Mouse (Mus musculus) 416B (cell line): ENCODE measurements at regions not wholly inside any gene's neighbourhood (a gene's known extent, or its start where the extent isn't known, plus 50 kb on each side); places are given as distances from the start of the nearest gene placed in this dataset.

Source experiments
- DNase-seq: peaks from one replicate; pipeline ENCODE4 v3.0.0; 2011; ENCODE audit warnings: low read depth

DNA sequence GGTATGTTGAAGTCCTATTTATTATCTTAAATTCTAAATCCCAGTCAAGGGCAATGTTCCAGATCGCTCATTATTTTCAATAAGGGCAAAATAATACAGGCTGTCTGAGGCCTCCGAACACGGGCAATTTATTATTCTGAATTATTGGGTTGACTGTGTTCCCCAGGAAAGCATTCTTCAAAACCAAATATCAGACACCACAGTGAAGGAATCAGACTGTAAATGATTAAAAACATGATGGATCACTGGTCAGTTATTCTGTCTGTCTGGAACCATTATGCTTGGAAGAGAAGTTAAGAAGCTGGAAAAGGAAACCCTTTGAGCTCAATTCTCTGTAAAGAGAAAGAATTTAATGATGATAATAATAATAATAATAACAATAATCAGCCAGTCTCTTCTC is 417.4 kb upstream of the Dcn start:
- no peak for DNase-seq

DNA sequence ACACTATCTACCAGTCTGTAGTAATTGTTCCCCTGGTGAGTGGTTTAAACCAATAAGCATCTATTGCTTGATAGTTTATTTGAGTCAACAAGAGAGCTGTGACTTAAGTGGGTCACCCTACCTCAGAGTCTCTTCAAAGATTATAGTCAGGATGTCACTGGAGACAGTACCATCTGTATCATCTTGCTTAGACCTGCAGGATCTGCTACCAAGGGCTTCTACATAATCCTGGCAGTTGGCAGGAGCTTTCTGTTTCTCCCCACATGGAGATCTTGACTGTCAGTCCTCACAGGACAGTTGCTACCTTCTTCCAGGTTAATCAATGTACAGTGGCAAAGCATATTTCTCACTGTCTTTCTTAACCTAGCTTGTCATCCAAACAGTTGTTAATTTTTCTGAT is 414.9 kb upstream of the Dcn start:
- DNase-seq = no peak

DNA sequence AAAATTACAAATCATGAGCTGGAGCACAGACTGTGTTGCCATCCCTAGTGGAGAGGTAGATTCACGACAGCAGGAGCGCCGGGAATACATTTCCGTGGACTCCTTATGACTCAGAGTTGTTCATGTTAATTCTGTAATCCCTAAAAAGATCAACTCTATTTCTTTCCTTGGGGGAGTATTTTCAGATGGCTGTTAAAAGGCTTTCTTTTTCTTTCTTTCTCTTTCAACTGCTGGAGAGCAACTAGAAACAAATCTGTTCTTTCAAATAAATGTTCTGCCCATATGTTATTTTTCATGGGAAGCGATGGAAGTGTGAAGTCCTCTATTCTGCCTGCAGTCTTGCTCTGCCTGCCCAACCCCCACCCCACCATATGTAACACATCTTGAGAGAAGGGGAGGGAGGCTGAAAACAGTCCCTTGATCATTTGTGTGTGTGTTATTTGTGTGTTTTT is 401.4 kb upstream of the Dcn start:
- no peak for DNase-seq

DNA sequence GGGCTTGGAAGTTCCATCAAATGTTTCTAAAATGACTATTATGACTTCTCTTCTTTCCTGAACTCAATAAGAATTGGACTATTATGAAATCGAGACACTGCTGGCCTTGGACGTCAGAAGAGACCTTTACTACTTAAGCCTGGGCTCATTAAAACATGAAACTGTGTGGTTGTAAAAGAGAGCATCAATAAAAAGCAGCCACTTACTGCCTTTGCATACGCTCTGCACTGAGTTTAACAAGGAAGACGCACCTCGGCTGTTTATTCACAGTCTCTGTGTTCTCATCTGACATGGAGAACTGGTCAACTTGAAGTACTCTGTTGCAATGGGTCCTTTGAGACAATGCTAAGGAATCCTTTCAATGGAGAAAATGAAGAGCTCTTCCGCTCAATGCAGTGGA is 399.8 kb upstream of the Dcn start:
- DNase-seq = no peak

DNA sequence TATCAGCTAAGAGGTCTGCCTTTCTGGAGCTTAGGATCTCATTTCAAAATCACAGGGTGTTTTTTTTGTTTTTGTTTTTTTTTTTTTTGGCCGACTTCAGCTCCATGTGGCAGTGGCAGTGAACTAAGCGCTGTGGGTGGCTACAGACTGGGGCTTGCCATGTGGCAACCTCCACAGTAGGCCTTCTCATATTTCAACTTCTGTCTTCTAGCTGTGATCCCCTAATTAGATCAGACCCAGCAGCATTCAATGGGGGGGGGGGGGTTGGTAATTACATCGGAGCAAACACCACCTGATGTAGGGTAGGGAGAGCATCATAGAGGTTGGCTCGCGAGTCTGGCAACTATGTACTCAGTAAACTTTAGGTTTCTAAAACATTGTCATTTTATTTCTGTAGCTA is 392.1 kb upstream of the Dcn start:
- no peak for DNase-seq

DNA sequence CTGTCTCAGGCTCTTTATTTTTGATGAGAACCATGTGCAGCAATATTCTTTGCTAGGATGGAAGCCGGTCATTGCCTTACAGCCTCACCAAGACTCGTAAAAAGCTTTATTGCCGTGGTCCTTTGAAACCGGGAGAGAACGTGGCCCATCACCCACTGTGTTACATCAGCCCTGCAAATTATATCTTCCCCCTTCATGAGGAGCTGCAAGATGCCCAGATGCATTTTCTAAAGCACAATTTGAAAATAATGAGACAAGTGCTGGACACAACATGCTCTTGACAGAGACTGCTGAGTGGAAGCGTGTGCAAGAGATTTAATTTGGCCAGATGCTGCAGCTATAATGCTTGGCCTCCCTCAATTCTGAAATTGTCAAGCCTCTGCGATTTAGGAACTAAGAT is 389.2 kb upstream of the Dcn start:
- DNase-seq = no peak

DNA sequence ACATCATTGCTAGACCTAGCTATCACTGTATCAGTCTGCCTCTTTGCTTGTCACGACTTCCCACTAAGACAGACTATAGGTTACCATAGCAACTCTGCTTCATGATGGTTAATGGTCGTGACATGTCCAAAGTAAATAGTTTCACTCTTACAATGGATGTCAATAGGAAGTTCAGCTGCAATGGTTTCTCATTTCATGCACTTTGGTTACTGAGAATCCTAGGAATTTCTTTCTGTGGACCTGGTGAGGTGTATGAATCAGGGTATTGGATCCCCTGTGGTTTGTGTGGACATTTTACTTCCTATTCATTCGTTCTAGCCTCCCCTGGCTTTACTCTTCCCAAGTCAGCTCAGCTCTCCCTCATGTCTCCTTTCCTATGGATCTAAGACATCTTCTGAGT is 385.5 kb upstream of the Dcn start:
- DNase-seq = no peak

DNA sequence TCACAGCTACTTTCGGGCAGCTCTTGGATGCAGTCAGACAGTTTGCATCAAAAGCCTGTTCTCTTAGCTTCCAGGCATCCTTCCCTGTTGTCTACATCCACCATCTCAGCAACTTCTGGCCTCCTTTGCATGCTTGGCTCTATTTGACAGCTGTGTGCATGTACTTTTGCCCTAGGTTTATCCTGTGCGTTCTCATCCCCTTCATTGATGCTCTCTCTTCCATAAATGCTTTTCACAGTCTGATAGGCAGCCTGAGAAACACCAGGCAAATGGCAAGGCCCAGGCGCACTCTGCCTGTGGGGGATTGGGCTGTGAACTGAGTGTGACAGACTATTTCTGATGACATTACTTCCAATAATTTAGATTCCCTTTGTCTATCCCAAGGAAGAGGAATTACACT is 364.9 kb upstream of the Dcn start:
- no peak for DNase-seq

DNA sequence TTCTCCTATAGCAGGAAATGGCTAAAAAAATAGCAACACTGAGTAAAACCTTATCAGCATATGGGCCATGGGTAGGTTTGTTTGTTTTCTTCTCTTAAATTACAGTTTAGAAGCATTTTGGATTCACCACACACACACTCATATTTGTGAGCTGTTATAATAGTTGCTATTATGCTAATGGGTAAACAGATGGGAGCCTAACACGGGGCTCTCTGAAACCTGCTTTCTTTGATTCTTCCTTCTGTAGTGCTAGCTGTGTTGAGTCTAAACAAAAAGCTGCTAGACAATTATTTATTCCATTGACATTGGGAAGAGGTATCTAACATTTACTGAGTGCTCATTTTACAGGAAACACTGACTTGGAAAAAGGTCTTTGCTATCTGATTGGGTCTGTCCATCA is 356.7 kb upstream of the Dcn start:
- no peak for DNase-seq

DNA sequence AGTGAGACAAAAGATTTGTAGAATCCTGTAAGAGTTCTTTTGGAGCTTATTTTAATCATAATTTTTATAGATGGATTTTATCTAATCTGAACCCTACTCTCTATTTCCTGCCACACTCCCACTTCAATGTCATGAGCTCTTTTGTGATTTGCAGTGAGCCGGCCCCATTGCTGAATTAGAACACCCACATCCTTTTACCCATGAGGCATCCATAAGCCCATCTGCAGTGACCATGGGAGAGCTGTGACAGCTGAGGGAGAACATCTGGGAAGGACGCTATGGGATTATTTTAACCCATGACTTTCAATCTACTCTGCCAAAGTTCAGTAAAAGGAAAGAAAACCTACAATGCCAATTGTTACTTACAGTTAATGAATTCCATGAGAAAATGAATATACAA is 337.8 kb upstream of the Dcn start:
- DNase-seq = no peak

DNA sequence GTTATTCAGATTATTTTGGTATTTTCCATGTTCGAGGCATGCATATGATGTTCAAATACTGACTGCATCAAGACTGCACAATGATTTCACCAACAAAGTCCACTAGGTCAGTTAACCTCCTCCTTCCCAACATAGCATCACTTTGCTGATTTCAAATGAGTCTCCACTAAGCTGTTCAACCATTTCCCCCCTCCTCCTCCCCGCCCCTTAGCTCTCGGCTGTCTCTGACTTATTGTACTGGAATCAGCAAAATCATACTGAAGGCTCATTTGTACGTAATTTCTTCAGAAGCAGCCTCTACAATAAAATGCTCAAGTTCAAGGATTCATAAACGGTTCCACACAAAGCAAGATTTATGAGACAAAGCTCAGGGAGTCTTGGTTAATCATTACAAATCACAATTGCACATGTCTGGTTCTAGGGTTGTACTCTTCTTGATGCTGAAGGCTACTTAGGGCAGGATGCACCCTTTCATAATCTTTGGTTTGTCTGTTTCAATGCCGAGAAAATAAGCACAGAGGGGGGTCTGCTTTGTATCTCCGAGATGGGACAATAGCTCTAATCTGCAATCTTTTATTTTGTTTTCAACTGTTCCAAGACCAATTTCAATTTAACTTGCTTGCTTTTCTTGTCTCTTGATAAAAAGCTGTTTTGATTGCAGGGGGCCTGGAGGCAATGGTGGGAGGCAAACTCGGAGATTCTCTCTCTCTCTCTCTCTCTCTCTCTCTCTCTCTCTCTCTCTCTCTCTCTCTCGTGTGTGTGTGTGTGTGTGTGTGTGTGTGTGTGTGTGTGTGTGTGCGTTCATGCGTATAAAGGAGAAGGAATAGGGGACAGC is 320.6 kb upstream of the Dcn start:
- DNase-seq = no peak

DNA sequence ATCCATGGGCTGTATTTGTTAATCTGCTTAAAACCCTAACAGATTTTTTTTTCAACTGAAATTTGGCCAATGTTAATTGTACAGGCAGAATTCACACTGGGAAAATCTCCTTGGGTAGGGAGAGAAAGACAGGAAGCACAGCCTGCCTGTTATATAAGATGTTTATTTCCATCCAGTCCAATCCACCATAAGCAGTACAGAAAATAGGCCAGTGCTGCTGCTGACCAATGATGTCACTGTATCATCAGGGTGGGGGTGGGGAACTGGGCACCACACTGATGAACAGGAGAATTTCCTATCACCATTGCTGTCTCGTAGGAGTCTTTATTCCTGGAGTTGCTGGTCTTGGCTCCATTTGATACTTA is 320.0 kb upstream of the Dcn start:
- no peak for DNase-seq

DNA sequence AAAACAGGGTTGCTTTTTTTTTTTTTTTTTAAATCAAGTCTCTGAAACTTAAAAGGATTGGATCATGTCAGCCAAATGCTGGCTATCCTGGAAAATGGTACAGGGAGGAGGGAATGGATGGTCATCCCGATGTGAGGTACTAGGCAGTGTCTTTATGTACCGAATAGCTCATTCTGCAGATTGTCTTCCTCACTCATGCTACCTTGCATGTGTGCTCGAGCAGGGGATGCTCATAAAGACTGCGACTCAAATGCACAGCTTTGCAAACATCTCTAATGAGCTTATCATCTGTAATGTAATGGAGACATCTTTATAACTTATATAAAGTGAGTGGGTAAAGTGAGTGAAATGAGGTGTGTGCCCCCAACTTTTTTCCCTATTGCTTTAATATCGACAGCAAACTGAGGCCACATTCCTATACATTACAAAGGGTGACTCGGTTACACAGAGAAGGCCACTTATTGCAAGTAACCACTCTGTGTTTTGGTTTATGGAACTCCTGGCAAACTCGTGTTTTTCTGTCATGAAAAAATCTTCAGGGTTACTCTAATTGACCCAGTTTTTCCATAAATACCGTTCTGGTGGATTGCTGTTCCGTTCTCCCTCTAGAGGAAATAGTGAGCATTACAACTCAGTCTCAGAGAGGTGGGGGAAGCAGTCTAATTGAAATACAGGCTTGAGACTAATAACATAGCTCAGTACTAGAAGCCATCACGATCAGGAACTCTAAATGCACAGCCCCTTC is 319.4 kb upstream of the Dcn start:
- peak; percentile 34 for DNase-seq

DNA sequence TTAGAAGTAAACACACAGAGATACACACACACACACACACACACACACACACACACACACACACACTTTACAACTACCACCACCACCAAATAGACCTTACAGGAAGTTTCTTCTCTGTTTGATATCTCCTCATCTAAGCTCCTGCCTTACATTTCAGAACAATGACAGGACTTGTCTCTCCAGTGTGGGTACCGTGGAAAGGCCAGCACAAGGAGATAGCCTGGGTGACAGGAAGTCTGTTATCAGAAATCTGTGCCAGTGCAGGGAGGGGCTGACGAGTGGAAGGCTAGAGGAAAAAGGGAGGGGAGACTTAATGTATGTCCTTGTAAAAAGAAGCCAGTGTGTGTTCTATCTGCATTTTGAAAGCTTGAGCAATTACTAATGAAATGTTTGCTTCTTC is 318.5 kb upstream of the Dcn start:
- DNase-seq = peak; percentile 58

DNA sequence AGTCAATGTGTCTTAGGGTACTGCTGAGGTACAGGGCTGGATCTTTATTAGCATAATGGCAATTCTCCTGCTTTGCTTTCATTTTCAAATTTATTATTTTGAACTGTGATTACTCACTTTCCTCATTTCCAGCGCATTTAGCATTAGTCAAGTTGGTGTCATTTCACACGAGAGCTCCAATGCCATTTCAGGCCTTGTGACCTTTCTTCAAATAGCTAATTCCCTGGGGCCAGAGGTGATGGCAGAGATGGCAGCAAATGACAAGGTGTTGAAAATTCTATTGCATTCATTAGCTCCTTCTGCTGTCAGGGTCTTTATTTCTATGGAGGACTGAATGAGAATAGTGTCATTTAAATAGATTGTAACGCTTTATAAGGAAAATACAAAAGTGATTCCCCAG is 300.9 kb upstream of the Dcn start:
- no peak for DNase-seq

DNA sequence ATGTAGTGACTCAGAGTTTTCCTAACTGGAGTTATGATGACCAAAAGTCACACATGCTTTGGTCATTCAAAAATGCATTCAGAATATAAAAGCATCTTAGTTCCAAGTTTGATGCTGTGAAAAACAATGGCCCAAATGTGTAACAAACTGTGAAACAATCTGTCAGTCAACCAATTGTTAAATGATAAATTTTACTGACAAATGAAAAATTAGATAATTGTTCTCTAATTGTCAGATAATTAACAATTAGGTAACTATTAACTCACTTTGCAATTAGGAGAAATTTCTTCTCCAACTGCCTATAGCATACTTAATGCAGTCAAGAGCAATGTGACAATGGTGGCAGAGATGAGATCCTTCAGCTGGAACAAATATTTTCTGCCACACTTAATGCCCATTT is 289.7 kb upstream of the Dcn start:
- DNase-seq = no peak

DNA sequence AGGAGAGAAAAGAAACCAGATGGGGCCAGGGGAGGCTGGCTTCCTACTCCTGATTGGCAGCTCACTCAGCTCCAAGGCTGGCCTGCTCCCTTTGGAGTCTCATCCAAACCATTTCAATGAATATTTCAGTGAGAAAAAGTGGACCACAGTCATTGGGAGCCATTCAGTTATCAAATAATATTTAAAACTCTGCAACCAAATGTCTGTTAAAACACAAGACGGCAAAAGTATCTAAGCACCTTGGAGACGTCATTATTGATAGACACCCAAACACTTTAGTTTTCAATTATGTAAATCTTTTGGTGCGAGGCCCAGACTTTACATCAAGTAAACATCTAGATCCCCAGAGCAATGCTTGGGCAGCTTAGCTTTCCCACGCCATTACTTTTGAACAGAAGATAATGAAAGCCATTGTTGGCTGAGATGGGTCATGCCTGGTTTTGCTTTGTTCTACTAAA is 268.1 kb upstream of the Dcn start:
- no peak for DNase-seq

DNA sequence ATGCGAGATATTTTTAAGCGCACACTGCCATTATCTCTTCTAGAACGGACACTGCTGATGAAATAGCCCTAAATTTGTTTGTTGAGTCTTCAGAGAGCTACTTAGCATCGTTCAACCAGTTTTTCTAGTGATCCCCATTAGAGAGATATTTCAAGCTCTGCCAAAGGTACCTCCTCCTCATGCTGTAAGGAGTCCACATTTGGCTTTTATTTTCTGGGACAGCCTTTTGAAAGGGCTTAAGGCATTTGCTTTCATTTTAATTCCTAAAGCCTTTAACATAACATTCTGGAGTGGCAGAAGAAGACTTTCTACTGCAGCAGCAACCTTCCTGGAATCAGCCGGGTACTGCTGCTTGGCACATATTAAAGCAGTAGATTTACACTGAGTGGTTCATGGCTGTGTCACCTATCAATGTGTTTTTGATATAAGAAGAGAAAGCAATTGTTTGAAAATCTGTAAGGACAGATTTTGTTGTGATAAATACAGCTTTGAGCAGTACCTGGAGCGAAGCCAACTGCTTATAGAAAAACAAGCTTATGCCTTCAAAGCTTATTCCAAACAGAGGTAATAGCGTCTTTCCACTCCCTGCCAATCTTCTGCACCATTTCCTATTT is 267.5 kb upstream of the Dcn start:
- DNase-seq = no peak

DNA sequence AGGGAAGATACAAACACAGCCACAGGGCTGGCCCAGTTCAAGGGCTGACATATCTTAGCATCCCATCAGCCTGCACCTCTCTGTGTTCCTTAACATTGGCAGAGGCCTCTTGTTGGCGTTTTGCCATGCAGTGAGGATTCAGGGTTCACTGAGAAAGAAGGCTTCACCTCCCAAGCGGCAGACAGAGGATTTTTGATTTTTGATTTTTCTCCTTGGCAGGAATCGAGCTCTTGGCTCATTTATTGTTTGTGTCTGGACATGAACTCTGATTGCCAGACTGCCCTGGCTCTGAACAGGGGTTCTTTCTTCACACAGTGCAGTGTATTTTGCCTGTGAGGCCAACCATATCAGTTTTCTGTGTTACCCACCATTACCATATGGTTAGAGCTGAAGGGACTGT is 259.9 kb upstream of the Dcn start:
- no peak for DNase-seq

DNA sequence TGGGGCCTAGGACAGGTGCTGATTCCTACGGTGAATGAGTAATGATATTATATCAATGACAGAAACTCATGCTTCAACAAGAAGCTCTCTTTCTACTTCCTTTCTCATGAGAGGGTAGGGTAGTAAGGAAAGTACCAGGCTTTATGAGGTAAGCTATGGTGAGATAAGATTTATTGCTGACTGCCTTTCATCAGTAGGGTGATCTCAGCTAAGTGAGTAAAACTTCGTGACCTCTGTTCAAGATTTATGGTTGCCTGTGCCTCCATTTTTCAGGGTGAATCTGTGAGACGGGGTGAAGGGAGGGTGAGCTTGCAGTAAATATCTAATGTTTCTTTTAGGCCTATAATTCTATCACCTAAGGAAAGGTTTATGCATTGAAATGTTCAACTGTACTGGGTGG is 259.0 kb upstream of the Dcn start:
- no peak for DNase-seq

DNA sequence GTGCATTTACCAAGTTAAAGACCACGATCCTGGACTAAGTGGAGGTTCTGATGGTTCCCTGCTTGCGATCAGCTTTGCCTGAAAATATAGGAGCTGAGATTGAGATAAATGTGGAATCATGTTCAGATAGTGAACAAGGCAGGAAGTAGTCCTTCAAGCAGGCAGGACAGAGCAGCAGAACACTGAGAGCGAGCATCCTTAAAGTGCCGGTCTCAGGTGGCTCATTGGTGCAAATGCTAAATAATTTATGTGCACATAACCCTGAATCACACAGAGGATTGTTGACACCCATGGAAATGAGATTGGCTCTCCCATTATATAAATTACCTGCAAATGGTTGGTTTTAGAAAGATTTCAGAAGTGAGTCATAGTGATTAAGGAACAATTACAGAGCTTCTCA is 243.8 kb upstream of the Dcn start:
- no peak for DNase-seq

DNA sequence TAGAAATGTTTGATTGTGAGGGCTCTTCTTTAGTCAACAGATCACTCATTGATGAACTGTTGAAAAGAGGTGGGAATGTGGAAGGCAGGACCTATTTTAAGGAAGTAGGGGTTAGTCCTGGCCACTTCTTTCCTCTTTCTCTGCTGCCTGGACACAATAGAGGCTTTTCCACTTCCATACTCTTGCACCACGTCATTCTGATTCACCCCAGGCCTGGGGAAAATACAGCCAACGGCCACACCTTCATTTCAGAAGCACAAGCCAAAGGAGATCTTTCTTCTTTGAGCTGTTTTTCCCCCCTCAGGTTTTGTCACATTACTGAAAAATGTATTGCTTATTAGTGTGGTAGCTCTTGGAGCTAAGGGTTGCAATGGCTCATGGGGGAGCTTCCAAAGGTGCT is 237.9 kb upstream of the Dcn start:
- no peak for DNase-seq

DNA sequence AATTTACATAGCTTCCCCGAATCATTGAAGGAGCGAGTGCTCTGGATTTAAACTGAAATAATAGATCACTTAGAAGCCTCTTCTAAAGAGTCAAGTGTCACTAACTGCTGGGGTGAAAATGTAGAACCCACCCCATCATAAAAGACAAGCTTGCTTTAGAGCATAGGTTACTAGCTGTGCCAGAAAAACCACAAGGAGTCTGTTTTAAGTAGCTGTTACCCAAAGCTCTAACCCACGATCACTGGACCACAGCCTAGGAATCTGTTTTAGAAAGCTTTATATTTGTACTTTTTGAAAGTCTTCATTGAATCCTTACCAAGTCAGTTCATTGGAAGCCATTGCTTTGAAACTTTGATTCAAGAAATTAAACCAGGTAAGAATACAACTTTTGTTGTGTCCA is 233.7 kb upstream of the Dcn start:
- no peak for DNase-seq
